Mouse (Mus musculus): Measurements from ENCODE around the gene Fbxo24. TPM values are rescaled to one million over a fixed set of nuclear protein-coding genes. Genes with fewer than 3 reads are reported as not detected.
"Not testable (repeated sequence)": the region's sequence is repeated elsewhere in the genome, so short reads cannot be mapped to it uniquely, and the experiment has no call there.

The Fbxo24 gene
- polyA plus RNA-seq, 1 experiment from 2014 or later = 0.39 TPM

DNA sequence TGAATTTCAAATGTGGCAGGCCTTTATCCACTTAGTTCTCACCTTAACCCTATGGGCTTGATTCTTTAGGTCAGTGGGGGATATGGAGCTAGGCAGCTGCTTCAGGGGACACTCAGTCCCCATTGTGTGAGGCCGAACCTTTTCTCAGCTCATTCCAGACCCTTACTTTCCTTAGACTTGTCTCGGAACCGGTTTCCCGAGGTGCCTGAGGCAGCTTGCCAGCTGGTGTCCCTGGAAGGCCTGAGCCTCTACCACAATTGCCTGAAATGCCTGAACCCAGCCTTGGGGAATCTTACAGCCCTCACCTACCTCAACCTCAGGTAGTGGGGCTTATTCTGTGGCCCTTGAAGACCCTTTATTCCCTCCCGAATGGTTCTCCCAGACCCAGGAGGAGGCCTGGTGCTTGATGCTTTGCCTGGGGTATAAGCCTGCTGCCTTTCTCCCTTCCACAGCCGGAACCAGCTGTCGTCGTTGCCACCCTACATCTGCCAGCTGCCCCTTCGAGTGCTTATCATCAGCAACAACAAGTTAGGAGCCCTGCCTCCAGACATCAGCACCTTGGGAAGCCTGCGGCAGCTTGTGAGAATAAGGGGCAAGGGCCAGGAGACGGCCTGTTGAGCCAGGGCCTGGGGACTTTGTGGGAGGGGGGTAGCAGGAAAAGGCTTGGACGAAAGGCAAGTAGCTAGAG lies 4.7 kb upstream of the Fbxo24 start:
- Histone ChIP-seq H3K27me3 (replicated peaks) (no peaks in the 10 kb centered on the region), H3K36me3 (peaks cover 55% of the 10 kb centered on the region), H3K4me2 (replicated peaks) (no peak overlapping the region), H3K9ac (no peak overlapping the region), H3K4me3 (no peak overlapping the region), H3K27ac (no peak overlapping the region), H3K4me1 (peaks cover 31% of the 10 kb centered on the region), H3K9me3 (no peaks in the 10 kb centered on the region)
- 87% methylated on average over 12 of the region's 12 CpGs for WGBS
- ATAC-seq (ENCODE audit: low FRiP score, low read depth) = no peak

DNA sequence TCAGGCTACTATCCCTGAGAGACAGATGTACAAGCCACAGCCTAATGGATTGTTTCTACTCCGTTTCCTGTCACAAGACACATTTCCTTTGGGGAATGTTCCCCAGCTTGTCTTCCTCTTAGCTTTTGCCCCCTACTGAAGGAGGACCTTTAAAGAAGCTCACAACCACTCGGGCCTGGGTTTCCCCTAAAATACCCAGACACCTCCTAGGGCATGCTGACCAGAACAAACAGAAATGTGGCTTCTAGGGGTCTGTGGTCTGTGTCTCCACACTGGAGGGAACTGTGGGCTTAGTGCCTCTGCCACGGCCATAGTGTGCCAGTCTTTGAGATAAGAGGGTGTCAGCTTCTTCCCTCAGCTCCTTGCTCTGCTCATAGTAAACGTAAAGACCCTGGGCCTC lies 2.8 kb upstream of the Fbxo24 start:
- Histone ChIP-seq H3K9me3 (no peaks in the 10 kb centered on the region), H3K4me3 (no peak overlapping the region), H3K9ac (peak overlapping the region; percentile 81; the same call in 1 of the 2 replicates), H3K4me1 (peaks cover 35% of the 10 kb centered on the region), H3K4me2 (replicated peaks) (peak overlapping the region; percentile 79), H3K36me3 (peaks cover 35% of the 10 kb centered on the region), H3K27ac (no peak overlapping the region), H3K27me3 (replicated peaks) (no peaks in the 10 kb centered on the region)
- no peak for ATAC-seq (ENCODE audit: low FRiP score, low read depth)
- 73% methylated on average over 4 of the region's 4 CpGs for WGBS

DNA sequence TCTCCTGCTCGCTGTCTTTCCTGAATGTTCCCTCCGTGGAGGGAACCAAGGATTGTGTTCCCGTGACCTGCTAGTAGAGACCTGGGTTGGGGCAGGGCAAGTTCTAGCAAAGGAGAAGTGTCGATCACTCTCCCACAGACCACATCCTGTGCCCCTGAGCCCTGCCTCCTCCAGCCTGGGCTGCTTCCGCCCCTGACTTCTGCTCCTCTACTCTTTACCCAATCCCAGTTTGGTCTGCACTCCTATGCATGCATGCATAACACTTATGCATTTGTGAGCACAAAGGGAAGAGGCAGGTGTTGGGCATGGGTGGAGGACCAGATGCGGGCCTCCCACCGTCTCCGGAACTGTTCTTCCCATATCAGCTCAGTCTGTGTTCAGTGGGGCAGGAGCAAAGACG lies 2.4 kb upstream of the Fbxo24 start:
- Histone ChIP-seq H3K27me3 (replicated peaks) (no peaks in the 10 kb centered on the region), H3K4me3 (peak overlapping the region; percentile 7; the same call in 1 of the 2 replicates), H3K27ac (peak overlapping the region; percentile 46; the same call in 1 of the 2 replicates), H3K9me3 (no peaks in the 10 kb centered on the region), H3K4me1 (peaks cover 35% of the 10 kb centered on the region), H3K36me3 (peaks cover 31% of the 10 kb centered on the region), H3K9ac (peak overlapping the region; percentile 81), H3K4me2 (replicated peaks) (peak overlapping the region; percentile 79)
- ATAC-seq (ENCODE audit: low FRiP score, low read depth) = no peak
- 67% methylated on average over 9 of the region's 9 CpGs for WGBS

DNA sequence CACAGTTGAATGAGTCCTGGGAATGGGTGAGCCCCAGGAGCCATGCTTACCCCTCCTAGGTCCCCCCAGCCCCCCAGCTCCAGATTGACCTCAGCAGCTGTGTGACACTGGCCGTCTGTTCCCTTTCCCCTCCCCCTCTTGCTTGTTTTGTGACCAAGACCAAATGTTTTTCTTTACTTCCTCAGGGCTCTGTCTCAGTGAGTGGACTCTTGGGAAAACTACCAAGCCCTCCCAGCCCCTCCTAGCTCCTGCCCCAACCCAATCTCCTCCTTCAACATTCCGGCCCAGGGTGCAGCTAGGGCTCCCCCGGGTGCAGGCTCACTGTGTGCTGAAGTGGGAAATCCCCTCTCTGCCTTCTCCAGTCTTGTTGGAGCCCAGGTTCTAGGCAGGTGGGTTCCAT lies 1.8 kb upstream of the Fbxo24 start:
- ATAC-seq (ENCODE audit: low FRiP score, low read depth) = no peak
- peaks cover 25% of the 10 kb centered on the region for H3K36me3 ChIP-seq
- no peaks in the 10 kb centered on the region for H3K9me3 ChIP-seq
- peak overlapping the region; percentile 7; the same call in 1 of the 2 replicates for H3K4me3 ChIP-seq
- peak overlapping the region; percentile 46 for H3K27ac ChIP-seq
- peak overlapping the region; percentile 79 for H3K4me2 ChIP-seq (replicated peaks)
- H3K4me1 ChIP-seq = peaks cover 35% of the 10 kb centered on the region
- peak overlapping the region; percentile 81 for H3K9ac ChIP-seq
- H3K27me3 ChIP-seq (replicated peaks) = no peaks in the 10 kb centered on the region
- 38% methylated on average over 3 of the region's 3 CpGs for WGBS

DNA sequence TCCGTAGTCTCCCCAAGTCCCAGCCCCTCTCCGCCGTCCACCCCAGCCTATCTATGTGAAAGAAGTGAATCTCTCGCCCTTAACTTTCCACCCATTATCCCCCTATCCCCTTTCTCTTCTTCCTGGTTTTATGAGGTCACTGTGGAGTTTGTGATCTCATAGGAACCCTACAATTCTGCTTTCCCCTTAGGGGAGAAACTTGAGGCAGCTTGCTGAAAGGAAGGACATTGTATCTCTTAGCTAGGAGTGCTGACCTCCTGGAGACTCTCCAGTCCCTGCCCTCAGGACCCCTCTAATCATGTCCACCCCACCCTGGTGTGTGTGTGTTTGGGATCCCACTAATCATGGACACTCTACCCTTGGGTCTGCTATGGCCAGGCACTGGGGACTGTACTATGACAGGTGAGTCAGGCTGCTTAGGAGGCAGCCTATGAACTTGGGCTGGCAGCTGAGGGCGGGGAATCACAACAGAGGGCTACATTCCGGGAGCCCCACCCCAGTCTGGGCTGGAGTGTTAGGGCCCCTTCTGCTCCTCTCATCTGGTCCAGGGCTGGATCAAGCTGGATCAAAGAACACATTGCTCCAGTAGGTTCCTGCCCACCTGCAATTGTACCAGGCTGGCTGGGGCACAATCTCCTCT lies 1.2 kb upstream of the Fbxo24 start:
- 25% methylated on average over 6 of the region's 6 CpGs for WGBS
- H3K4me1 ChIP-seq = peaks cover 35% of the 10 kb centered on the region
- no peaks in the 10 kb centered on the region for H3K27me3 ChIP-seq (replicated peaks)
- H3K4me2 ChIP-seq (replicated peaks) = peak overlapping the region; percentile 79
- H3K36me3 ChIP-seq = peaks cover 20% of the 10 kb centered on the region
- no peaks in the 10 kb centered on the region for H3K9me3 ChIP-seq
- peak overlapping the region; percentile 81 for H3K9ac ChIP-seq
- H3K27ac ChIP-seq = no peak overlapping the region
- no peak for ATAC-seq (ENCODE audit: low FRiP score, low read depth)
- H3K4me3 ChIP-seq = peak overlapping the region; percentile 78

DNA sequence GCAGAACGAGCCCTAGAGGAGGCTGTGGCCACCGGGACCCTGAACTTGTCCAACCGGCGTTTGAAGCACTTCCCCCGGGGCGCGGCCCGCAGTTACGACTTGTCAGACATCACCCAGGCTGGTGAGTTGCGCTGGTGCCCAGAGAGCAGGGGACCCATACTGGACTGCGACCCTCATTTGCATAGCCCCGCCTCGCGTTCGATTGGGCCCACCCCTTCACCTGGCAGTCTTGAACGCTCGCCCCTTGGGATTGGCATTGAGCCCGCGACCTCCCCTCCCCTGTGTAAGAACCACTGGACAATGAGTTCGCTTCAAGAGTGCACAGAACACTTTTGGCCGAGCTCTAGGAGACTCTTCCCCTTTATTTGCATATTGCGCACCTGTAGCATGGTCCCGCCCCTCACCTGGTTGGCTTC lies 512 bp upstream of the Fbxo24 start:
- no peaks in the 10 kb centered on the region for H3K27me3 ChIP-seq (replicated peaks)
- H3K36me3 ChIP-seq = peaks cover 16% of the 10 kb centered on the region
- peak; percentile 51 for ATAC-seq (ENCODE audit: low FRiP score, low read depth)
- H3K4me3 ChIP-seq = peak overlapping the region; percentile 78
- no peaks in the 10 kb centered on the region for H3K9me3 ChIP-seq
- H3K9ac ChIP-seq = peak overlapping the region; percentile 81
- H3K4me2 ChIP-seq (replicated peaks) = peak overlapping the region; percentile 79
- peaks cover 38% of the 10 kb centered on the region for H3K4me1 ChIP-seq
- peak overlapping the region; percentile 86 for H3K27ac ChIP-seq
- WGBS = under 1% methylated on average over 23 of the region's 23 CpGs

DNA sequence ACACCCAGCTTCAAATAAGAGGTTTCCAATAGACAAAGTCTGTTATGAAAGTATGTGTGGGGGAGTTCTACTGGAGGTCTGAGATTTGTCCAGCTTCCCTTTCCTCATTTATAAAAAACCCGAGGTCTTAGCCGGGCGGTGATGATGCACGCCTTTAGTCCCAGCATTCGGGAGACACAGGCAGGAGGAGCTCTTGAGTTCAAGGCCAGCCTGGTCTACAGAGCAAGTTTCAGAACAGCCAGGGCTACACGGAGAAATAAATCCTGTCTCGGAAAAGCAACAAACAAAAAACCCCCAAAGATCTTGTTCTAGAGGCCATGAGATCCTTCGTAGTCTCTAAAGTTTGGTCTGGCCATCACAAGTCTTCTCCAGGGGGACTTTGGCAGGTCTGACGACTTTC lies 811 bp downstream of the Fbxo24 start:
- Histone ChIP-seq H3K9ac (peak overlapping the region; percentile 51; the same call in 1 of the 2 replicates), H3K4me2 (replicated peaks) (peak overlapping the region; percentile 59), H3K36me3 (peaks cover 3% of the 10 kb centered on the region; the same call in 1 of the 2 replicates), H3K27ac (peak overlapping the region; percentile 11; the same call in 1 of the 2 replicates), H3K9me3 (no peaks in the 10 kb centered on the region), H3K4me3 (peak overlapping the region; percentile 78), H3K27me3 (replicated peaks) (no peaks in the 10 kb centered on the region), H3K4me1 (peaks cover 38% of the 10 kb centered on the region)
- ATAC-seq (ENCODE audit: low FRiP score, low read depth) = no peak
- 5% methylated on average over 9 of the region's 9 CpGs for WGBS

DNA sequence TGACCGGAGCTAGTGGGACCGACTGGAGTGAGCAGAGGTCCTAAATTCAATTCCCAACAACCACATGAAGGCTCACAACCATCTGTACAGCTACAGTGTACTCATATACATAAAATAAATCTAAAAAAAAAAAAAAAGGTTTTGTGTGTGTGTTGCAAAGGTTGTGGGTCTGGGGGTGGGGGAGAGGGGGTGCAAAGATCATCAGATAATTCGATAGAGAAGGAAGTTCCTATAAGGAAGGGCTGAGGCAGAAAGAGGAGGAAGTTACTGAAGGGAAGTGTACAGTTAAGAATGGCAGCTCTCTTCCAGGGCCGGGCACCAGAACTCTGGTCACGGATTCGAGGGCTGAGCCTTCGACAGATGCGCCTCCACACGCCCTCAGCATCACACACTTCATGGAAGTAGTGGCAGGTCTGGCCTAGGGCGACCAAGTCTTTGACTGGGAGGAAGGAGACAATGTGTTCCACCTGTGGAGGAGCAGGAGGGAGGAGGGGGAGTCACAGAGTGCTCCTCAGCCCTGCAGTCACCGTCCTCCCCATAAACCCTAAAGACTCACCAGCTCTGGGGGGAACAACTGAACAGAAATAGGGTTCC lies 4.8 kb downstream of the Fbxo24 start:
- Histone ChIP-seq H3K9me3 (no peaks in the 10 kb centered on the region), H3K36me3 (no peaks in the 10 kb centered on the region), H3K27ac (no peak overlapping the region), H3K4me2 (replicated peaks) (no peak overlapping the region), H3K9ac (no peak overlapping the region), H3K4me3 (no peak overlapping the region), H3K27me3 (replicated peaks) (no peaks in the 10 kb centered on the region), H3K4me1 (peaks cover 7% of the 10 kb centered on the region; the same call in 1 of the 2 replicates)
- no peak for ATAC-seq (ENCODE audit: low FRiP score, low read depth)
- 89% methylated on average over 11 of the region's 11 CpGs for WGBS

DNA sequence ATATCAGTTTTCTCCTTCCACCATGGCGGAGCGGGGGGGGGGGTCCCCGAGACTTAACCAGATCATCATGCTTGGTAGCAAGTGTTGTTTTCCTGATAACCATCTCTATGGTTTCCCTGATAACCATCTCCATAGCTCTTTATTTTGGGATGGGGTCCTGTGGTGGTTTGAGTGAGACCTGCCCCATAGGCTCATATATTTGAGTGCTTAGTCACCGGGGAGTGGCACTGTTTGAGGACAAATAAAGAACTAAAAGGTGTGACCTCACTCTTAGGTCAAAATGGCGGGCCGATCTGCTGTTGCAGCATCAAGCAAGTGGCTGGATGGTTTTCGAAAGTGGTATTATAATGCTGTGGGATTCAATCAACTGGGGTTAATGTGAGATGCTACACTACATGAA lies 13.5 kb downstream of the Fbxo24 start:
- Histone ChIP-seq H3K9me3 (no peaks in the 10 kb centered on the region), H3K27me3 (replicated peaks) (no peaks in the 10 kb centered on the region), H3K4me2 (replicated peaks) (no peak overlapping the region), H3K4me1 (peaks cover 18% of the 10 kb centered on the region), H3K36me3 (no peaks in the 10 kb centered on the region), H3K9ac (no peak overlapping the region), H3K27ac (no peak overlapping the region), H3K4me3 (no peak overlapping the region)
- 84% methylated on average over 7 of the region's 7 CpGs for WGBS
- ATAC-seq (ENCODE audit: low FRiP score, low read depth) = no peak

DNA sequence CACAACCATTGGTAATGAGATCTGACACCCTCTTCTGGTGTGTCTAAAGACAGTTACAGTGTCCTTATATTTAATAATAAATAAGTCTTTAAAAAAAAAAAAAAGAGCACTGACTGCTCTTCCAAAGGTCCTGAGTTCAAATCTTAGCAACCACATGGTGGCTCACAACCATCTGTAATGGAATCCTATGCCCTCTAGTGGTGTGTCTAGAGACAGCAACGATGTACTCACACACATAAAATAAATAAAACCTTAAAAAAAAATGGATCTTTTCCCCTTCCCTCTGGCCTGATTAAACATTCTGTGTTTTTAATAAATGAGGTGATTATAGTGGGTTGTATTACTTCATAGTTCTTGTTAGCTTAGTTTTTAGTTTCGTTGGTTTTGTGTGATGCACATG lies 13.9 kb downstream of the Fbxo24 start:
- not testable (repeated sequence) for H3K36me3 ChIP-seq; ATAC-seq (ENCODE audit: low FRiP score, low read depth); H3K9ac ChIP-seq; H3K9me3 ChIP-seq; H3K27me3 ChIP-seq (replicated peaks); H3K4me3 ChIP-seq; H3K27ac ChIP-seq; H3K4me2 ChIP-seq (replicated peaks)
- 93% methylated on average over 2 of the region's 2 CpGs for whole genome bisulfite sequencing
- H3K4me1 ChIP-seq = peaks cover 20% of the 10 kb centered on the region

DNA sequence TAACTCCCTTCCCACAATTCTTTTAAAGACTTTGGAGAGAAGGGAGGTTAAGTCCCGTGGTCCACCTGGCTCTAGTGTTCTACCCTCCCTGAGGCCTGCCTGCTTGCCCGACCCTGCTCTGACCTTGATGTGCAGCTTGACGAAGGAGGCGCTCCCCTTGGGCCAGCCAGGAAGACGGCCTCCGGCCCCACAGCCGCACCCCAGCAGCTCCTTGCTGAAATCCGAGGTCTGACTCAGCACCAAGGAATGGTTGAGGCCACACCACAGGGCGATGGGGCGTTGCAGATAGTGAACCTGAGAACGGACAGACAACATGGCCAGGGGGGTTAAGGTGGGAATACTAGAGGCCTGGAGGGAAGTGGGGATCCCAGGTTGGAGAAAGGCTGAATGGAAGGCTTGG lies 15.3 kb downstream of the Fbxo24 start, which contains the start of gene Pcolce:
TSS of gene Pcolce (minus strand) at position 235 of the 400 bp plus-strand sequence.
- Histone ChIP-seq H3K36me3 (no peaks in the 10 kb centered on the region), H3K9ac (no peak within 1 kb of the TSS), H3K9me3 (no peaks in the 10 kb centered on the region), H3K27ac (no peak within 1 kb of the TSS), H3K4me1 (peaks cover 26% of the 10 kb centered on the region), H3K4me2 (replicated peaks) (no peak within 1 kb of the TSS), H3K4me3 (no peak within 1 kb of the TSS), H3K27me3 (replicated peaks) (peaks cover 6% of the 10 kb centered on the region; the same call in 1 of the 2 replicates)
- 58% methylated on average over 11 of the region's 11 CpGs for WGBS
- no peak for ATAC-seq (ENCODE audit: low FRiP score, low read depth)

DNA sequence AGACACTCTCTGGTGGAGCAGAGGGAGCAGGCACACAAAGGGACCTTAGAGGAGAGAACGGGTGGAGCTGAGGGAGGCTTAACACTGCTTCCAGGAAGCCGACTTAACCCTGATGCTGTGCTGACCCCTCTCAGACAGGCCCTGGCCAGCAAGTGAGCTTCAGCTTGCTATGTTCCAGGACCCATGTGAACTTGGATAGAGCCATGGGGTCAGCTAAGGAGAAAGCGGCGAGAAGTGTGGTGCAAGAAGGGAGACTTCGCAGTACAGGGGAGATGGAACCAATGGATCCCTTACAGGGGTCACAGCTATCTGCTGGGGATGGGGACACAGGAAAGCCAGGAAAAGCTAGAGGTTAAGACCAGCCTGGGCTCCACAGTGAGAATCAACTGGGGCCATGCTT lies 15.7 kb downstream of the Fbxo24 start:
- Histone ChIP-seq H3K36me3 (no peaks in the 10 kb centered on the region), H3K4me3 (no peak overlapping the region), H3K4me2 (replicated peaks) (no peak overlapping the region), H3K4me1 (peaks cover 30% of the 10 kb centered on the region), H3K9ac (no peak overlapping the region), H3K9me3 (no peaks in the 10 kb centered on the region), H3K27ac (no peak overlapping the region), H3K27me3 (replicated peaks) (peaks cover 10% of the 10 kb centered on the region; the same call in 1 of the 2 replicates)
- WGBS = 79% methylated on average over 5 of the region's 5 CpGs
- no peak for ATAC-seq (ENCODE audit: low FRiP score, low read depth)
